Mouse (Mus musculus) limb, embryonic 14.5 days (tissue): ENCODE results near the gene Olfr456. TPM values are rescaled to one million over a fixed set of nuclear protein-coding genes. Genes with fewer than 3 reads are reported as not detected.

ENCODE experiments used
- ATAC-seq: fragments of 200-750 bp; cut with Nextera tagmentation; 2 replicates; pipeline ENCODE4 v1.8.0; 2017; ENCODE audit warnings: low read depth, moderate number of reproducible peaks, moderate TSS enrichment; ENCODE audit not compliant: low FRiP score
- DNase-seq: peaks from one replicate; pipeline ENCODE4 v3.0.0-alpha.2; 2015; ENCODE audit warnings: low spot score
- H3K27ac ChIP-seq: fragments of 300-500 bp; sonication (generic); replicated peaks from 2 replicates; pipeline ENCODE4 v1.5.1; 2014; ENCODE audit warnings: low read depth, mild to moderate bottlenecking, low read length, moderate library complexity, mixed read lengths
- H3K27me3 ChIP-seq: fragments of 300-500 bp; sonication (generic); 2 replicates; pipeline ENCODE4 v1.6.1; 2014; ENCODE audit warnings: low read length, mixed read lengths; ENCODE audit not compliant: control insufficient read depth, insufficient read depth
- H3K36me3 ChIP-seq: fragments of 300-500 bp; sonication (generic); 2 replicates; pipeline ENCODE4 v1.6.1; 2014; ENCODE audit warnings: mild to moderate bottlenecking, low read length, moderate library complexity, mixed read lengths; ENCODE audit not compliant: control insufficient read depth, insufficient read depth
- H3K4me1 ChIP-seq: fragments of 300-500 bp; sonication (generic); 2 replicates; pipeline ENCODE4 v1.6.1; 2014; ENCODE audit warnings: antibody characterized with exemption, low read length, mixed read lengths; ENCODE audit not compliant: control insufficient read depth, insufficient read depth
- H3K4me2 ChIP-seq: fragments of 300-500 bp; sonication (generic); replicated peaks from 2 replicates; pipeline ENCODE4 v1.6.1; 2014; ENCODE audit warnings: low read depth, mild to moderate bottlenecking, low read length, moderate library complexity; ENCODE audit not compliant: severe bottlenecking
- H3K4me3 ChIP-seq: fragments of 300-500 bp; sonication (generic); replicated peaks from 2 replicates; pipeline ENCODE4 v1.5.1; 2014; ENCODE audit warnings: low read length
- H3K9ac ChIP-seq: fragments of 300-500 bp; sonication (generic); 2 replicates; pipeline ENCODE4 v1.6.1; 2014; ENCODE audit warnings: mild to moderate bottlenecking, low read depth, low read length, moderate library complexity; ENCODE audit not compliant: severe bottlenecking
- H3K9me3 ChIP-seq: fragments of 300-500 bp; sonication (generic); 2 replicates; pipeline ENCODE4 v1.6.1; 2016; ENCODE audit warnings: low read length; ENCODE audit not compliant: control insufficient read depth
- POLR2A ChIP-seq: fragments of 200-500 bp; IDR thresholded peaks from 2 replicates; pipeline ENCODE4 v1.8.0; 2012; ENCODE audit warnings: inconsistent platforms, mild to moderate bottlenecking, moderate library complexity, borderline replicate concordance; ENCODE audit not compliant: insufficient read depth, insufficient read length; ENCODE audit errors: extremely low read depth
- WGBS: fragments of 180-500 bp; shearing (Covaris S2); extraction: QIAGEN DNeasy Blood & Tissue Kit; methylation state at CpG from one replicate; pipeline ENCODE4 v1.1.7; 2014; 5-methylcytosine and 5-hydroxymethylcytosine counted together
- polyA plus RNA-seq, 2 experiments: library from polyadenylated mRNA; depleted of rRNA in 1 of 2; stranded (reverse) in 1 of 2; unstranded in 1 of 2; fragments of >200 nt; fragmentation: Nextera tagmentation in 1 of 2; extraction: Ambion mirVana in 1 of 2; gene quantifications; 2 replicates each; pipeline versions ENCODE4 v1.2.1 to v1.2.3; 2012 to 2014

Olfr456 gene
- polyA plus RNA-seq, 2 experiments = not detected

- Histone ChIP-seq H3K4me2 (no peak overlapping the region), H3K36me3 (no peaks in the 10 kb centered on the region), H3K4me1 (no peaks in the 10 kb centered on the region), H3K4me3 (no peak overlapping the region), H3K9me3 (no peaks in the 10 kb centered on the region), H3K27ac (no peak overlapping the region), H3K9ac (no peak overlapping the region), H3K27me3 (no peaks in the 10 kb centered on the region)
- 75% methylated on average over 2 of the region's 2 CpGs for WGBS
- ATAC-seq (no peak), DNase-seq (no peak)
- no peak for TF ChIP-seq POLR2A
Measured at GRCm38 (mm10) chr6:42441395-42441794, 45.6 kb downstream of the Olfr456 start.

Other genes with a start within 250 kb of the Olfr456 start
- gene Gstk1, start 241.3 kb downstream of the Olfr456 start, polyA plus RNA-seq (2012; rRNA removed) = 12.2 and 16.7 TPM in 2 replicates
- gene Gstk1, start 241.3 kb downstream of the Olfr456 start, polyA plus RNA-seq (2014; fragmentation: Nextera tagmentation; extraction: Ambion mirVana) = 17.9 and 18.6 TPM in 2 replicates
- gene Tmem139, start 225.2 kb downstream of the Olfr456 start, polyA plus RNA-seq (2012; rRNA removed) = 1.2 and 1.3 TPM in 2 replicates
- 1.1 and 1.2 TPM in 2 replicates for gene Tmem139, start 225.2 kb downstream of the Olfr456 start, polyA plus RNA-seq (2014; fragmentation: Nextera tagmentation; extraction: Ambion mirVana)
- 78.1 and 102 TPM in 2 replicates for gene Casp2, start 222.2 kb downstream of the Olfr456 start, polyA plus RNA-seq (2012; rRNA removed)
- 53.3 and 54.9 TPM in 2 replicates for gene Casp2, start 222.2 kb downstream of the Olfr456 start, polyA plus RNA-seq (2014; fragmentation: Nextera tagmentation; extraction: Ambion mirVana)
- gene Clcn1, start 200.5 kb downstream of the Olfr456 start, polyA plus RNA-seq (2012; rRNA removed) = 1.9 TPM in 2 replicates
- gene Clcn1, start 200.5 kb downstream of the Olfr456 start, polyA plus RNA-seq (2014; fragmentation: Nextera tagmentation; extraction: Ambion mirVana) = 0.29 and 0.61 TPM in 2 replicates
- gene Fam131b, start 162.6 kb downstream of the Olfr456 start, polyA plus RNA-seq (2012; rRNA removed) = 2.9 and 3.6 TPM in 2 replicates
- 0.29 and 0.47 TPM in 2 replicates for gene Fam131b, start 162.6 kb downstream of the Olfr456 start, polyA plus RNA-seq (2014; fragmentation: Nextera tagmentation; extraction: Ambion mirVana)
- 176 and 232 TPM in 2 replicates for gene Zyx, start 137.6 kb downstream of the Olfr456 start, polyA plus RNA-seq (2012; rRNA removed)
- gene Zyx, start 137.6 kb downstream of the Olfr456 start, polyA plus RNA-seq (2014; fragmentation: Nextera tagmentation; extraction: Ambion mirVana) = 152 and 159 TPM in 2 replicates
- 17.7 and 18.3 TPM in 2 replicates for gene Epha1, start 113.9 kb downstream of the Olfr456 start, polyA plus RNA-seq (2012; rRNA removed)
- gene Epha1, start 113.9 kb downstream of the Olfr456 start, polyA plus RNA-seq (2014; fragmentation: Nextera tagmentation; extraction: Ambion mirVana) = 7.4 and 8.8 TPM in 2 replicates
- 0.17 and 0.28 TPM in 2 replicates for gene Tas2r143, start 87.0 kb downstream of the Olfr456 start, polyA plus RNA-seq (2012; rRNA removed)
- not detected in 2 replicates for gene Tas2r143, start 87.0 kb downstream of the Olfr456 start, polyA plus RNA-seq (2014; fragmentation: Nextera tagmentation; extraction: Ambion mirVana)
- 0.11 TPM in 1 of 2 replicates, not detected in the other for gene Tas2r135, start 81.8 kb downstream of the Olfr456 start, polyA plus RNA-seq (2012; rRNA removed)
- not detected in 2 replicates for gene Tas2r135, start 81.8 kb downstream of the Olfr456 start, polyA plus RNA-seq (2014; fragmentation: Nextera tagmentation; extraction: Ambion mirVana)
- not detected in 2 replicates for gene Tas2r126, start 52.7 kb downstream of the Olfr456 start, polyA plus RNA-seq (2012; rRNA removed)
- gene Tas2r126, start 52.7 kb downstream of the Olfr456 start, polyA plus RNA-seq (2014; fragmentation: Nextera tagmentation; extraction: Ambion mirVana) = not detected in 2 replicates
- not detected in 2 replicates for gene Olfr458, start 22.0 kb downstream of the Olfr456 start, polyA plus RNA-seq (2012; rRNA removed)
- not detected in 2 replicates for gene Olfr458, start 22.0 kb downstream of the Olfr456 start, polyA plus RNA-seq (2014; fragmentation: Nextera tagmentation; extraction: Ambion mirVana)
- gene Olfr457, start 10.9 kb downstream of the Olfr456 start, polyA plus RNA-seq (2012; rRNA removed) = not detected in 2 replicates
- 0.07 TPM in 1 of 2 replicates, not detected in the other for gene Olfr457, start 10.9 kb downstream of the Olfr456 start, polyA plus RNA-seq (2014; fragmentation: Nextera tagmentation; extraction: Ambion mirVana)
- not detected in 2 replicates for gene Olfr455, start 60.4 kb upstream of the Olfr456 start, polyA plus RNA-seq (2012; rRNA removed)
- not detected in 2 replicates for gene Olfr455, start 60.4 kb upstream of the Olfr456 start, polyA plus RNA-seq (2014; fragmentation: Nextera tagmentation; extraction: Ambion mirVana)
- not detected in 2 replicates for gene Tcaf3, start 110.5 kb upstream of the Olfr456 start, polyA plus RNA-seq (2012; rRNA removed)
- not detected in 2 replicates for gene Tcaf3, start 110.5 kb upstream of the Olfr456 start, polyA plus RNA-seq (2014; fragmentation: Nextera tagmentation; extraction: Ambion mirVana)
- 3.9 and 4.3 TPM in 2 replicates for gene Tcaf2, start 158.0 kb upstream of the Olfr456 start, polyA plus RNA-seq (2012; rRNA removed)
- 2.3 and 2.6 TPM in 2 replicates for gene Tcaf2, start 158.0 kb upstream of the Olfr456 start, polyA plus RNA-seq (2014; fragmentation: Nextera tagmentation; extraction: Ambion mirVana)
- gene Tcaf1, start 222.9 kb upstream of the Olfr456 start, polyA plus RNA-seq (2012; rRNA removed) = 58.7 and 64.1 TPM in 2 replicates
- gene Tcaf1, start 222.9 kb upstream of the Olfr456 start, polyA plus RNA-seq (2014; fragmentation: Nextera tagmentation; extraction: Ambion mirVana) = 63.5 and 70.6 TPM in 2 replicates